Mouse (Mus musculus) forebrain, embryonic 16.5 days (tissue): ENCODE measurements around the gene Bank1. TPM values are rescaled to one million over a fixed set of nuclear protein-coding genes. Genes with fewer than 3 reads are reported as not detected.

Experiments
- ATAC-seq: fragments of 200-750 bp; cut with Nextera tagmentation; 2 replicates; pipeline ENCODE4 v1.8.0; 2017; ENCODE audit warnings: mild to moderate bottlenecking, moderate library complexity
- H3K27ac ChIP-seq: fragments of 300-500 bp; sonication (generic); 2 replicates; pipeline ENCODE4 v1.5.1; 2014; ENCODE audit warnings: low read length, control low read depth
- H3K27me3 ChIP-seq: fragments of 300-500 bp; sonication (generic); replicated peaks from 2 replicates; pipeline ENCODE4 v1.6.1; 2014; ENCODE audit warnings: low read length; ENCODE audit not compliant: control insufficient read depth, insufficient read depth
- H3K36me3 ChIP-seq: fragments of 300-500 bp; sonication (generic); 2 replicates; pipeline ENCODE4 v1.6.1; 2014; ENCODE audit not compliant: control insufficient read depth, insufficient read depth
- H3K4me1 ChIP-seq: fragments of 300-500 bp; sonication (generic); replicated peaks from 2 replicates; pipeline ENCODE4 v1.6.1; 2014; ENCODE audit warnings: low read length; ENCODE audit not compliant: control insufficient read depth, insufficient read depth
- H3K4me2 ChIP-seq: fragments of 300-500 bp; sonication (generic); 2 replicates; pipeline ENCODE4 v1.6.1; 2014; ENCODE audit warnings: mild to moderate bottlenecking, low read length, control low read depth
- H3K4me3 ChIP-seq: fragments of 300-500 bp; sonication (generic); replicated peaks from 2 replicates; pipeline ENCODE4 v1.5.1; 2014; ENCODE audit warnings: mild to moderate bottlenecking, low read length, control low read depth
- H3K9ac ChIP-seq: fragments of 300-500 bp; sonication (generic); replicated peaks from 2 replicates; pipeline ENCODE4 v1.6.1; 2014; ENCODE audit warnings: low read depth, low read length, control low read depth
- H3K9me3 ChIP-seq: fragments of 300-500 bp; sonication (generic); 2 replicates; pipeline ENCODE4 v1.6.1; 2016; ENCODE audit warnings: low read length; ENCODE audit not compliant: control insufficient read depth
- WGBS: fragments of 180-500 bp; shearing (Covaris S2); extraction: QIAGEN DNeasy Blood & Tissue Kit; methylation state at CpG from one replicate; pipeline ENCODE4 v1.1.7; 2014; 5-methylcytosine and 5-hydroxymethylcytosine counted together
- polyA plus RNA-seq: library from polyadenylated mRNA; unstranded; fragments of >200 nt; fragmentation: Nextera tagmentation; extraction: Ambion mirVana; gene quantifications from 2 replicates; pipeline ENCODE4 v1.2.1, GENCODE M21; 2015

Bank1 gene
- polyA plus RNA-seq, 1 experiment from 2014 or later, result 0.46 TPM

DNA sequence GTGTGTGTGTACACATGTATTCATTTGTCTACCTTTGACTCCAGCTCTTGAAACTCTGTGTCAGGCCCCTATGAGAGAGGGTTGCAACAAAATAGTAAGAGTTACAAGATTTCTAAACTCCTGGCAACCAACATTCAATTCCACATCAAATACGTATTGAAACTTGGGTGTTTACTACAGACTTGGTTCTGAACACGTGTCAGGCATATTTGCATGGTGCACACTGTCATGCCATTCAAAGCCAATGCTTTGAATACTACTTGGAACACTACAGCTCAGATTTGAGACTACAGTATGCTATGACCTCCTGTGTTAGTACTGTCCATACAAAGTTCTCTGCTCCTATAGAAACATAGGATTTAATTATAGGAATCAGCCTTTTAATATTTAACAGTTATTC lies 38.0 kb downstream of the Bank1 start:
- no peak overlapping the region for H3K27ac ChIP-seq
- ATAC-seq, result no peak
- H3K4me1 ChIP-seq, result no peaks in the 10 kb centered on the region
- no peak overlapping the region for H3K4me3 ChIP-seq
- no peaks in the 10 kb centered on the region for H3K27me3 ChIP-seq
- H3K9ac ChIP-seq, result no peak overlapping the region
- no peaks in the 10 kb centered on the region for H3K9me3 ChIP-seq
- no peaks in the 10 kb centered on the region for H3K36me3 ChIP-seq
- 65% methylated on average over 2 of the region's 2 CpGs for WGBS
- H3K4me2 ChIP-seq, result no peak overlapping the region

GRCm38 (mm10) chr3:136264969-136265595 lies 60.8 kb downstream of the Bank1 start:
- ATAC-seq, result no peak
- Histone ChIP-seq H3K9me3 (no peaks in the 10 kb centered on the region), H3K36me3 (no peaks in the 10 kb centered on the region), H3K4me1 (no peaks in the 10 kb centered on the region), H3K4me2 (no peak overlapping the region), H3K27me3 (no peaks in the 10 kb centered on the region), H3K27ac (no peak overlapping the region), H3K4me3 (no peak overlapping the region), H3K9ac (no peak overlapping the region)
- 82% methylated on average over 8 of the region's 8 CpGs for WGBS

GRCm38 (mm10) chr3:136257761-136258160 lies 68.1 kb downstream of the Bank1 start:
- no peak overlapping the region for H3K4me2 ChIP-seq
- H3K9me3 ChIP-seq, result no peaks in the 10 kb centered on the region
- 95% methylated on average over 3 of the region's 3 CpGs for WGBS
- no peak overlapping the region for H3K4me3 ChIP-seq
- H3K4me1 ChIP-seq, result no peaks in the 10 kb centered on the region
- H3K36me3 ChIP-seq, result no peaks in the 10 kb centered on the region
- no peak overlapping the region for H3K9ac ChIP-seq
- no peaks in the 10 kb centered on the region for H3K27me3 ChIP-seq
- no peak for ATAC-seq
- H3K27ac ChIP-seq, result no peak overlapping the region

DNA sequence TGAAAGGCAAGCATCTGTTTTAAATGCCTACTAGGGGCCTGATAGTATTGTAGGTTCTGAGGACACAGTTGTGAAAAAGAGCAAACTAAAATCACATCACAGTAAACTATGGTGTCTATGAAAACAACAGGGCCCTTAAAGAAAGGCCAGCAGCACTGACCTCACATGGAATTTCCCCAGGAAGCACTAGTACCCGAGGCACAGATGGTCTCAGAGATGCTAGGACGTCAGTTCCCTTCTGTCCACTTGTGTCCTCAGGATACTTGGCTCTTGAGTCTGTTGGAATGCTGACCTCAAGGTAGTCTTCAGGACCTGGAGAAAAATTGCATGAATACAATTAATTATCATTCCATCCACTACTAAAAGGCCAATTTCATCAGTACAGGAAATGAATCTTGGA lies 71.2 kb downstream of the Bank1 start:
- Histone ChIP-seq H3K9ac (no peak overlapping the region), H3K27me3 (no peaks in the 10 kb centered on the region), H3K4me1 (no peaks in the 10 kb centered on the region), H3K36me3 (no peaks in the 10 kb centered on the region), H3K27ac (no peak overlapping the region), H3K4me3 (no peak overlapping the region), H3K9me3 (no peaks in the 10 kb centered on the region), H3K4me2 (no peak overlapping the region)
- 65% methylated on average over 2 of the region's 2 CpGs for WGBS
- no peak for ATAC-seq

DNA sequence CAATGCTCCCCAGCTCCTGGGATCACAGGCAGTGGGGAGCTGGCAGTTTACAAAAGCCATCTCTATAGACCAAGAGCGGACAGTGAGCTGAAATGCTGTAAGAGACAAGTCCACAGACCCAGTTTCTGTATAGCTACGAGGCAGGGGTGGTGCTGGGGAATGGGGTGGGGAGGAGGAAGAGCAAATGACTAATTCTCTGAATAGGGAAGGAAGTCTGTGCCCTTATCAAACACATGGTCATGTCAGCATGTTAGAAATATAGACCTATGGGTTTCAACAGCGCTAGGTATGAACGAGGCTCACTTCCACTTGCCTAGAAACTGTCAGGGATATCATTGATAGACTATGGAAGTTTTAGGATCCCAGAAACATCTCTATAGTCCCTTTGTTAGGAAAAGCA lies 73.0 kb downstream of the Bank1 start:
- Histone ChIP-seq H3K27ac (no peak overlapping the region), H3K4me1 (no peaks in the 10 kb centered on the region), H3K4me2 (no peak overlapping the region), H3K4me3 (no peak overlapping the region), H3K27me3 (no peaks in the 10 kb centered on the region), H3K9ac (no peak overlapping the region), H3K36me3 (no peaks in the 10 kb centered on the region), H3K9me3 (no peaks in the 10 kb centered on the region)
- ATAC-seq, result no peak
- WGBS, result 78% methylated on average over 4 of the region's 4 CpGs

GRCm38 (mm10) chr3:136251578-136251977 lies 74.3 kb downstream of the Bank1 start:
- Histone ChIP-seq H3K4me1 (no peaks in the 10 kb centered on the region), H3K27me3 (no peaks in the 10 kb centered on the region), H3K36me3 (no peaks in the 10 kb centered on the region), H3K27ac (no peak overlapping the region), H3K4me2 (no peak overlapping the region), H3K9me3 (no peaks in the 10 kb centered on the region), H3K4me3 (no peak overlapping the region), H3K9ac (no peak overlapping the region)
- no peak for ATAC-seq
- WGBS, result 93% methylated on average over 4 of the region's 4 CpGs

- H3K9ac ChIP-seq, result no peak overlapping the region
- H3K4me1 ChIP-seq, result no peaks in the 10 kb centered on the region
- no peaks in the 10 kb centered on the region for H3K27me3 ChIP-seq
- H3K36me3 ChIP-seq, result no peaks in the 10 kb centered on the region
- no peak overlapping the region for H3K4me3 ChIP-seq
- WGBS, result 82% methylated on average over 5 of the region's 5 CpGs
- ATAC-seq, result no peak
- no peak overlapping the region for H3K4me2 ChIP-seq
- H3K9me3 ChIP-seq, result no peaks in the 10 kb centered on the region
- no peak overlapping the region for H3K27ac ChIP-seq
These were observed 78.5 kb downstream of the Bank1 start for GRCm38 (mm10) chr3:136247331-136247730.

DNA sequence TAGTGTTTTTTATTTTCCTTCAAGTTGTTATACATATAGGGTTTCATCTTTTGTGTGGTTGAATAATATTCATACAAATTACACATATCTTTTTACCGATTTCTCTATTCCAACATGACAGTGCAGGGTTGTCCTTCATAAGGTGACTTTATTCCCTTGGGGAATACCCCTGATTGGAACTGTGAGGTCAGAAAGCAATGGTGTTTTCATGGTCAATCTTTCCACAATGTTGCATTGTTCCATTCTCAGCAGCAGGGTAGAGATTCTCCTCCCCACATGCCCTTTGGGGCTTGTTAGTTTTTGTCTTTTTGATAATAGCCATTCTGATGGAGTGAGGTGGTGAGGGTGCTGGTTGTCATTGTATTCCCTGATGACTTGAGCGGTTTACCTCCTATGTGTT lies 80.9 kb downstream of the Bank1 start:
- Histone ChIP-seq H3K4me2 (no peak overlapping the region), H3K9me3 (no peaks in the 10 kb centered on the region), H3K27ac (no peak overlapping the region), H3K27me3 (no peaks in the 10 kb centered on the region), H3K4me1 (no peaks in the 10 kb centered on the region), H3K36me3 (no peaks in the 10 kb centered on the region), H3K4me3 (no peak overlapping the region), H3K9ac (no peak overlapping the region)
- ATAC-seq, result no peak
- WGBS, result 67% methylated on average over 2 of the region's 2 CpGs

GRCm38 (mm10) chr3:136238790-136239189 lies 87.1 kb downstream of the Bank1 start:
- no peak overlapping the region for H3K4me3 ChIP-seq
- no peak overlapping the region for H3K9ac ChIP-seq
- WGBS, result 93% methylated on average over 3 of the region's 3 CpGs
- H3K27ac ChIP-seq, result no peak overlapping the region
- H3K36me3 ChIP-seq, result no peaks in the 10 kb centered on the region
- ATAC-seq, result no peak
- H3K4me1 ChIP-seq, result no peaks in the 10 kb centered on the region
- H3K4me2 ChIP-seq, result no peak overlapping the region
- no peaks in the 10 kb centered on the region for H3K27me3 ChIP-seq
- H3K9me3 ChIP-seq, result no peaks in the 10 kb centered on the region

DNA sequence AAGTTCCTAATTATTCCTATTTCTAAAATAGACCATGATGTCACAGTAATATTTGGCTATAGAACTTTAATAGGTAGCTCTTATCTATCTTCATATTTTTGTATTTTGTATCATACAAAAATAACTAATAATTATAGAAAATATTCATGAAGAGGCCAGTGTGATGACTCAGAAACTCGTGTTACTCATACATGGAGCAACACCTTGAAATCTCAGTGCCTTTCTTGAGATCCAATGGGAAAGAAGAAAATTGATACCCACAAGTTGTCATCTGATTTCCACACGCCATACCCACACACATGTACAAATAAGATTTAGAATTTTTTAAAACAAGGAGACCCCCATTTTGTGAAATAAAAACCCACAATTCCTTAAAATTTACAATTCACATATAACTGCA lies 92.4 kb downstream of the Bank1 start:
- Histone ChIP-seq H3K27me3 (no peaks in the 10 kb centered on the region), H3K4me2 (no peak overlapping the region), H3K9ac (no peak overlapping the region), H3K27ac (no peak overlapping the region), H3K4me1 (no peaks in the 10 kb centered on the region), H3K36me3 (no peaks in the 10 kb centered on the region), H3K4me3 (no peak overlapping the region), H3K9me3 (no peaks in the 10 kb centered on the region)
- no peak for ATAC-seq
- 78% methylated on average over 2 of the region's 2 CpGs for WGBS
